Mouse (Mus musculus): ENCODE results near the gene Ggps1. TPM values are rescaled to one million over a fixed set of nuclear protein-coding genes. Genes with fewer than 3 reads are reported as not detected.
A peak's percentile ranks its signal among the peaks of the same experiment; 100 is the strongest.
"Not testable (repeated sequence)": the region's sequence is repeated elsewhere in the genome, so short reads cannot be mapped to it uniquely, and the experiment has no call there.

Gene Ggps1
- polyA plus RNA-seq, 1 experiment from 2014 or later, result 16.8 TPM

GRCm38 (mm10) chr13:14035875-14036630 is 27.2 kb downstream of the Ggps1 start:
- Histone ChIP-seq H3K36me3 (peaks cover 9% of the 10 kb centered on the region), H3K4me1 (peaks cover 78% of the 10 kb centered on the region), H3K4me3 (no peak overlapping the region), H3K27ac (peak overlapping the region; percentile 58), H3K9me3 (replicated peaks) (no peaks in the 10 kb centered on the region), H3K9ac (no peak overlapping the region), H3K27me3 (replicated peaks) (no peaks in the 10 kb centered on the region), H3K4me2 (no peak overlapping the region)
- ATAC-seq, result no peak
- 85% methylated on average over 11 of the region's 11 CpGs for WGBS (ENCODE audit: insufficient replicate concordance)

GRCm38 (mm10) chr13:14035352-14035751 is 27.9 kb downstream of the Ggps1 start:
- H3K4me3 ChIP-seq; H3K9me3 ChIP-seq (replicated peaks); H3K4me2 ChIP-seq; H3K27me3 ChIP-seq (replicated peaks); H3K36me3 ChIP-seq; ATAC-seq; H3K9ac ChIP-seq: not testable (repeated sequence)
- Histone ChIP-seq H3K27ac (peak overlapping the region; percentile 94), H3K4me1 (peaks cover 79% of the 10 kb centered on the region)
- WGBS (ENCODE audit: insufficient replicate concordance), result 71% methylated on average over 3 of the region's 3 CpGs

GRCm38 (mm10) chr13:14034073-14034348 is 29.3 kb downstream of the Ggps1 start:
- H3K27ac ChIP-seq, result peak overlapping the region; percentile 94
- H3K4me3 ChIP-seq, result no peak overlapping the region
- ATAC-seq, result peak; percentile 83

GRCm38 (mm10) chr13:14033309-14034072 is 29.8 kb downstream of the Ggps1 start:
- 22% methylated on average over 5 of the region's 5 CpGs for WGBS (ENCODE audit: insufficient replicate concordance)
- H3K9me3 ChIP-seq (replicated peaks), result no peaks in the 10 kb centered on the region
- peaks cover 86% of the 10 kb centered on the region for H3K4me1 ChIP-seq
- H3K27ac ChIP-seq, result peak overlapping the region; percentile 94
- H3K4me2 ChIP-seq, result peak overlapping the region; percentile 56
- H3K27me3 ChIP-seq (replicated peaks), result no peaks in the 10 kb centered on the region
- no peak overlapping the region for H3K4me3 ChIP-seq
- peak; percentile 75 for ATAC-seq
- peak overlapping the region; percentile 56; the same call in 1 of the 2 replicates for H3K9ac ChIP-seq
- peaks cover 17% of the 10 kb centered on the region for H3K36me3 ChIP-seq

More at GRCm38 (mm10) chr13:14034073-14034348, 29.3 kb downstream of the Ggps1 start:
- H3K9me3 ChIP-seq (replicated peaks), result no peaks in the 10 kb centered on the region
- H3K27me3 ChIP-seq (replicated peaks), result no peaks in the 10 kb centered on the region
- peaks cover 13% of the 10 kb centered on the region for H3K36me3 ChIP-seq
- H3K4me1 ChIP-seq, result peaks cover 88% of the 10 kb centered on the region
- H3K9ac ChIP-seq, result peak overlapping the region; percentile 61
- peak overlapping the region; percentile 56 for H3K4me2 ChIP-seq

- Histone ChIP-seq H3K27me3 (replicated peaks) (no peaks in the 10 kb centered on the region), H3K9me3 (replicated peaks) (no peaks in the 10 kb centered on the region), H3K9ac (no peak overlapping the region), H3K4me3 (no peak overlapping the region), H3K36me3 (peaks cover 38% of the 10 kb centered on the region), H3K4me1 (peaks cover 41% of the 10 kb centered on the region), H3K27ac (peak overlapping the region; percentile 48; the same call in 1 of the 2 replicates), H3K4me2 (no peak overlapping the region)
- 81% methylated on average over 6 of the region's 6 CpGs for WGBS (ENCODE audit: insufficient replicate concordance)
- no peak for ATAC-seq
These were observed 37.0 kb downstream of the Ggps1 start for GRCm38 (mm10) chr13:14026154-14026820.

- H3K27ac ChIP-seq, result 0 out of 2 replicates have a peak overlapping the region, but pooled peaks have one; percentile 30
- H3K9me3 ChIP-seq (replicated peaks), result no peaks in the 10 kb centered on the region
- no peaks in the 10 kb centered on the region for H3K27me3 ChIP-seq (replicated peaks)
- H3K4me2 ChIP-seq, result no peak overlapping the region
- no peak overlapping the region for H3K9ac ChIP-seq
- H3K4me1 ChIP-seq, result peaks cover 34% of the 10 kb centered on the region
- no peak for ATAC-seq
- H3K36me3 ChIP-seq, result peaks cover 38% of the 10 kb centered on the region
- H3K4me3 ChIP-seq, result no peak overlapping the region
- 92% methylated on average over 6 of the region's 6 CpGs for WGBS (ENCODE audit: insufficient replicate concordance)
These were observed 37.7 kb downstream of the Ggps1 start for GRCm38 (mm10) chr13:14025554-14025953.

- H3K4me3 ChIP-seq, result peak overlapping the region; percentile 26
- 15% methylated on average over 11 of the region's 12 CpGs for WGBS (ENCODE audit: insufficient replicate concordance)
- peaks cover 33% of the 10 kb centered on the region for H3K4me1 ChIP-seq
- not testable (repeated sequence) for H3K9me3 ChIP-seq (replicated peaks); H3K9ac ChIP-seq; H3K27me3 ChIP-seq (replicated peaks)
- peaks cover 44% of the 10 kb centered on the region for H3K36me3 ChIP-seq
- ATAC-seq, result peak; percentile 68
- H3K4me2 ChIP-seq, result peak overlapping the region; percentile 50
- H3K27ac ChIP-seq, result peak overlapping the region; percentile 84; the same call in 1 of the 2 replicates
These were observed 41.9 kb downstream of the Ggps1 start for GRCm38 (mm10) chr13:14021417-14021816.

- H3K27ac ChIP-seq, result peak overlapping the region; percentile 80
- peaks cover 27% of the 10 kb centered on the region for H3K4me1 ChIP-seq
- no peaks in the 10 kb centered on the region for H3K9me3 ChIP-seq (replicated peaks)
- H3K4me3 ChIP-seq, result no peak overlapping the region
- H3K36me3 ChIP-seq, result peaks cover 56% of the 10 kb centered on the region
- 78% methylated on average over 3 of the region's 3 CpGs for WGBS (ENCODE audit: insufficient replicate concordance)
- no peaks in the 10 kb centered on the region for H3K27me3 ChIP-seq (replicated peaks)
- H3K9ac ChIP-seq, result no peak overlapping the region
- peak overlapping the region; percentile 27 for H3K4me2 ChIP-seq
- peak; percentile 46 for ATAC-seq
These were observed 44.4 kb downstream of the Ggps1 start for GRCm38 (mm10) chr13:14018852-14019251.

GRCm38 (mm10) chr13:14018283-14018682 is 45.0 kb downstream of the Ggps1 start:
- Histone ChIP-seq H3K36me3 (peaks cover 61% of the 10 kb centered on the region), H3K9me3 (replicated peaks) (no peaks in the 10 kb centered on the region), H3K4me1 (peaks cover 27% of the 10 kb centered on the region), H3K4me2 (peak overlapping the region; percentile 27), H3K4me3 (no peak overlapping the region), H3K27ac (peak overlapping the region; percentile 80), H3K9ac (peak overlapping the region; percentile 33; the same call in 1 of the 2 replicates), H3K27me3 (replicated peaks) (no peaks in the 10 kb centered on the region)
- peak; percentile 86 for ATAC-seq

GRCm38 (mm10) chr13:14015609-14016008 is 47.7 kb downstream of the Ggps1 start:
- Histone ChIP-seq H3K27ac (no peak overlapping the region), H3K4me2 (no peak overlapping the region), H3K9ac (no peak overlapping the region), H3K27me3 (replicated peaks) (no peaks in the 10 kb centered on the region), H3K9me3 (replicated peaks) (no peaks in the 10 kb centered on the region), H3K4me1 (peaks cover 43% of the 10 kb centered on the region), H3K36me3 (peaks cover 83% of the 10 kb centered on the region), H3K4me3 (no peak overlapping the region)
- WGBS (ENCODE audit: insufficient replicate concordance), result 77% methylated on average over 6 of the region's 6 CpGs
- no peak for ATAC-seq

GRCm38 (mm10) chr13:14014540-14014939 is 48.7 kb downstream of the Ggps1 start:
- WGBS (ENCODE audit: insufficient replicate concordance), result 86% methylated on average over 4 of the region's 4 CpGs
- no peak overlapping the region for H3K9ac ChIP-seq
- no peaks in the 10 kb centered on the region for H3K27me3 ChIP-seq (replicated peaks)
- H3K4me1 ChIP-seq, result peaks cover 40% of the 10 kb centered on the region
- peaks cover 88% of the 10 kb centered on the region for H3K36me3 ChIP-seq
- ATAC-seq, result no peak
- no peak overlapping the region for H3K4me2 ChIP-seq
- no peaks in the 10 kb centered on the region for H3K9me3 ChIP-seq (replicated peaks)
- H3K4me3 ChIP-seq, result no peak overlapping the region
- H3K27ac ChIP-seq, result no peak overlapping the region

- no peak overlapping the region for H3K4me3 ChIP-seq
- ATAC-seq, result no peak
- 95% methylated on average over 2 of the region's 2 CpGs for WGBS (ENCODE audit: insufficient replicate concordance)
- peaks cover 35% of the 10 kb centered on the region for H3K4me1 ChIP-seq
- H3K27me3 ChIP-seq (replicated peaks), result no peaks in the 10 kb centered on the region
- H3K4me2 ChIP-seq, result no peak overlapping the region
- no peak overlapping the region for H3K27ac ChIP-seq
- H3K9ac ChIP-seq, result no peak overlapping the region
- H3K9me3 ChIP-seq (replicated peaks), result no peaks in the 10 kb centered on the region
- H3K36me3 ChIP-seq, result peaks cover 88% of the 10 kb centered on the region
These were observed 49.3 kb downstream of the Ggps1 start for GRCm38 (mm10) chr13:14014001-14014400.
